Mouse (Mus musculus) midbrain, embryonic 10.5 days (tissue): ENCODE measurements at regions not wholly inside any gene's neighbourhood (a gene's known extent, or its start where the extent isn't known, plus 50 kb on each side); places are given as distances from the start of the nearest gene placed in this dataset.

Experiments used
- DNase-seq: peaks from one replicate; pipeline ENCODE4 v3.0.0-alpha.2; 2017; ENCODE audit warnings: low spot score
- H3K27ac ChIP-seq: fragments of 300-500 bp; sonication (generic); replicated peaks from 2 replicates; pipeline ENCODE4 v1.5.1; 2016; ENCODE audit warnings: mild to moderate bottlenecking
- H3K27me3 ChIP-seq: fragments of 300-500 bp; sonication (generic); 2 replicates; pipeline ENCODE4 v1.6.1; 2016; ENCODE audit warnings: low read depth, mild to moderate bottlenecking; ENCODE audit not compliant: poor library complexity, severe bottlenecking
- H3K36me3 ChIP-seq: fragments of 300-500 bp; sonication (generic); 2 replicates; pipeline ENCODE4 v1.6.1; 2016; ENCODE audit warnings: mild to moderate bottlenecking, moderate library complexity
- H3K4me1 ChIP-seq: fragments of 300-500 bp; sonication (generic); 2 replicates; pipeline ENCODE4 v1.6.1; 2016
- H3K4me3 ChIP-seq: fragments of 300-500 bp; sonication (generic); 2 replicates; pipeline ENCODE4 v1.5.1; 2016; ENCODE audit warnings: mild to moderate bottlenecking, moderate library complexity
- H3K9me3 ChIP-seq: fragments of 300-500 bp; sonication (generic); replicated peaks from 2 replicates; pipeline ENCODE4 v1.6.1; 2016; ENCODE audit warnings: mild to moderate bottlenecking
- WGBS: fragments of 180-500 bp; shearing (Covaris S2); methylation state at CpG from one replicate; pipeline ENCODE4 v1.1.7; 2016; 5-methylcytosine and 5-hydroxymethylcytosine counted together

- 60% methylated on average over 6 of the region's 6 CpGs for WGBS
- Histone ChIP-seq H3K27ac (no peak overlapping the region), H3K27me3 (peaks cover 5% of the 10 kb centered on the region; the same call in 1 of the 2 replicates), H3K9me3 (no peaks in the 10 kb centered on the region), H3K4me1 (peaks cover 11% of the 10 kb centered on the region), H3K4me3 (no peak overlapping the region), H3K36me3 (no peaks in the 10 kb centered on the region)
- DNase-seq = no peak
Observed at GRCm38 (mm10) chr8:117865014-117865413, 63.3 kb upstream of the Mphosph6 start.

GRCm38 (mm10) chr8:117863837-117864236 is 62.1 kb upstream of the Mphosph6 start:
- Histone ChIP-seq H3K27me3 (peaks cover 5% of the 10 kb centered on the region; the same call in 1 of the 2 replicates), H3K9me3 (no peaks in the 10 kb centered on the region), H3K36me3 (no peaks in the 10 kb centered on the region), H3K4me3 (no peak overlapping the region), H3K4me1 (peaks cover 17% of the 10 kb centered on the region), H3K27ac (no peak overlapping the region)
- 44% methylated on average over 2 of the region's 2 CpGs for WGBS
- peak; percentile 60 for DNase-seq

GRCm38 (mm10) chr8:117862318-117862717 is 60.6 kb upstream of the Mphosph6 start:
- WGBS = 61% methylated on average over 2 of the region's 2 CpGs
- Histone ChIP-seq H3K27me3 (peaks cover 5% of the 10 kb centered on the region; the same call in 1 of the 2 replicates), H3K9me3 (no peaks in the 10 kb centered on the region), H3K4me3 (no peak overlapping the region), H3K36me3 (no peaks in the 10 kb centered on the region), H3K4me1 (peaks cover 17% of the 10 kb centered on the region), H3K27ac (no peak overlapping the region)
- no peak for DNase-seq

GRCm38 (mm10) chr8:117859734-117860133 is 58.0 kb upstream of the Mphosph6 start:
- Histone ChIP-seq H3K9me3 (no peaks in the 10 kb centered on the region), H3K4me3 (peak overlapping the region; percentile 38), H3K36me3 (no peaks in the 10 kb centered on the region), H3K4me1 (peaks cover 11% of the 10 kb centered on the region), H3K27ac (no peak overlapping the region), H3K27me3 (peaks cover 5% of the 10 kb centered on the region; the same call in 1 of the 2 replicates)
- 14% methylated on average over 11 of the region's 11 CpGs for WGBS
- DNase-seq = peak; percentile 13

- WGBS = 75% methylated on average over 7 of the region's 7 CpGs
- Histone ChIP-seq H3K4me3 (no peak overlapping the region), H3K27ac (no peak overlapping the region), H3K36me3 (no peaks in the 10 kb centered on the region), H3K27me3 (peaks cover 5% of the 10 kb centered on the region; the same call in 1 of the 2 replicates), H3K9me3 (no peaks in the 10 kb centered on the region), H3K4me1 (peaks cover 11% of the 10 kb centered on the region)
- no peak for DNase-seq
Observed at GRCm38 (mm10) chr8:117859095-117859494, 57.4 kb upstream of the Mphosph6 start.

- 93% methylated on average over 13 of the region's 13 CpGs for WGBS
- H3K4me3 ChIP-seq = no peak overlapping the region
- no peak overlapping the region for H3K27ac ChIP-seq
- peaks cover 5% of the 10 kb centered on the region; the same call in 1 of the 2 replicates for H3K27me3 ChIP-seq
- DNase-seq = no peak
- no peaks in the 10 kb centered on the region for H3K36me3 ChIP-seq
- H3K4me1 ChIP-seq = peaks cover 11% of the 10 kb centered on the region
- H3K9me3 ChIP-seq = no peaks in the 10 kb centered on the region
Observed at GRCm38 (mm10) chr8:117856121-117856520, 54.4 kb upstream of the Mphosph6 start.

GRCm38 (mm10) chr8:117854942-117855491 is 53.3 kb upstream of the Mphosph6 start:
- 85% methylated on average over 7 of the region's 7 CpGs for WGBS
- no peak for DNase-seq
- H3K27me3 ChIP-seq = no peaks in the 10 kb centered on the region

GRCm38 (mm10) chr8:117854301-117854700 is 52.6 kb upstream of the Mphosph6 start:
- Histone ChIP-seq H3K9me3 (no peaks in the 10 kb centered on the region), H3K4me3 (no peak overlapping the region), H3K4me1 (no peaks in the 10 kb centered on the region), H3K36me3 (no peaks in the 10 kb centered on the region), H3K27ac (no peak overlapping the region), H3K27me3 (no peaks in the 10 kb centered on the region)
- WGBS = 86% methylated on average over 11 of the region's 11 CpGs
- no peak for DNase-seq

More at GRCm38 (mm10) chr8:117854942-117855491, 53.3 kb upstream of the Mphosph6 start:
- Histone ChIP-seq H3K4me1 (peaks cover 6% of the 10 kb centered on the region), H3K27ac (no peak overlapping the region), H3K36me3 (no peaks in the 10 kb centered on the region), H3K9me3 (no peaks in the 10 kb centered on the region), H3K4me3 (no peak overlapping the region)

GRCm38 (mm10) chr8:117853408-117853807 is 51.7 kb upstream of the Mphosph6 start:
- Histone ChIP-seq H3K4me3 (no peak overlapping the region), H3K4me1 (no peaks in the 10 kb centered on the region), H3K27ac (no peak overlapping the region), H3K27me3 (no peaks in the 10 kb centered on the region), H3K9me3 (no peaks in the 10 kb centered on the region), H3K36me3 (no peaks in the 10 kb centered on the region)
- 62% methylated on average over 4 of the region's 4 CpGs for whole genome bisulfite sequencing
- DNase-seq = no peak

- Histone ChIP-seq H3K9me3 (no peaks in the 10 kb centered on the region), H3K27me3 (no peaks in the 10 kb centered on the region), H3K36me3 (no peaks in the 10 kb centered on the region), H3K4me3 (no peak overlapping the region), H3K27ac (no peak overlapping the region), H3K4me1 (no peaks in the 10 kb centered on the region)
- WGBS = 87% methylated on average over 6 of the region's 6 CpGs
- no peak for DNase-seq
Observed at GRCm38 (mm10) chr8:117852521-117852920, 50.8 kb upstream of the Mphosph6 start.
